Mouse (Mus musculus): Measurements from ENCODE around the gene Cyp51. TPM values are rescaled to one million over a fixed set of nuclear protein-coding genes. Genes with fewer than 3 reads are reported as not detected.

The Cyp51 gene
- total RNA-seq, 1 experiment = 70.0 TPM

DNA sequence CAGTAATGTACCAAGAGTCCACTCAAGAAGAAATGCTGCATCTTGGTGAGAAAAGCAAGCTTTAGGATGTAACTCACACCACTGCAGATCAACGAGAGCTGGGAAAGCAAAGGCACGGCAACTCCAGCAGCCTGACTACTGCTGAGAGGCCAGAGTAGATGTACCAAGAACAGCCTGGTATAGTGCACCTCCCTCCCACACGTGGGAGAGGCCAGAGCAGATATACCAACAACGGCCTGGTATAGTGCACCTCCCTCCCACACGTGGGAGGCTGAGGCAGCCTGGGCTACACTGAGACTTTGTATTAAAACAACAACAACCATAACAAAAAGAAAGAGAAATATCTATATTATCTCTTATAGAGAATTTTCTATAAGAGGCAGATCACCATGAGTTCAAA is 16.4 kb downstream of the Cyp51 start:
- no peak for DNase-seq (ENCODE audit: low read depth, low spot score)
- H3K4me1 ChIP-seq (ENCODE audit: control insufficient read depth in 2 of 2, insufficient read depth in 2 of 2, low read length in 2 of 2, poor library complexity in 1 of 2) = no peaks in the 10 kb centered on the region
- TF ChIP-seq ZC3H11A (IDR thresholded peaks at IDR 0.05; ENCODE audit: borderline replicate concordance, low read depth, low read length) (no peak), CHD2 (IDR thresholded peaks at IDR 0.05; ENCODE audit: low read depth, low read length) (no peak), MAFK (IDR thresholded peaks at IDR 0.05; ENCODE audit: insufficient read depth, low read depth, low read length) (no peak), HCFC1 (IDR thresholded peaks at IDR 0.05; ENCODE audit: borderline replicate concordance, insufficient read depth, low read length) (no peak), ZNF384 (IDR thresholded peaks at IDR 0.05; ENCODE audit: low read depth, low read length) (no peak)
- H3K4me3 ChIP-seq (ENCODE audit: insufficient read depth in 1 of 2, low read depth in 1 of 2, low read length in 2 of 2, poor library complexity in 1 of 2, severe bottlenecking in 1 of 2) = no peak overlapping the region
- no peak overlapping the region for H3K9ac ChIP-seq (ENCODE audit: insufficient read depth, low read depth, low read length, poor library complexity, severe bottlenecking)
- no peak overlapping the region for H3K27ac ChIP-seq (ENCODE audit: insufficient read depth, low read depth, low read length, poor library complexity, severe bottlenecking)
- in situ Hi-C loops (cut with MboI; ENCODE audit: low sequenced_read_pairs in 2 of 2, unreplicated experiment in 2 of 2) = no loop called here
- peaks cover 25% of the 10 kb centered on the region for H3K36me3 ChIP-seq (ENCODE audit: control insufficient read depth, insufficient read depth, low read length, poor library complexity, severe bottlenecking)
- H3K9me3 ChIP-seq (ENCODE audit: control insufficient read depth, insufficient read depth, low read depth, low read length) = no peaks in the 10 kb centered on the region

DNA sequence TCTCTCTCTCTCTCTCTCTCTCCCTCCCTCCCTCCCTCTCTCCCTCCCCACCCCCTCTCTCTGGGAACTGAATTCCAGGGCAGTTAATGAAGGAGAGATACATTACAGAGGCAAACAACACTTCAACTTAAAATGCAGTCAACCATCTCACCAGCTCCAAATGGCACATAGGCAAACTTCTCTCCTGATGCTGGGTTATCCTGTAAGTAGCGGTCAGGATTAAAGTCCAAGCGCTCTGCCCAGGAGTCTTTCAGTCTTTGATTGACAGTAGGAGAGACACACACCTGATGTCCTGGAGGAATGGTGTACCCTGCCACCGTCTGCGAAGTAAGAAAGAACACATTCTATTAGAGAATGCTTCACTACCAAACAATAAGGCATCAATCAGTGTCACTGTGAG is 18.2 kb downstream of the Cyp51 start:
- no peak for TF ChIP-seq HCFC1 (IDR thresholded peaks at IDR 0.05; ENCODE audit: borderline replicate concordance, insufficient read depth, low read length)
- no peak overlapping the region for H3K27ac ChIP-seq (ENCODE audit: insufficient read depth, low read depth, low read length, poor library complexity, severe bottlenecking)
- H3K4me3 ChIP-seq (ENCODE audit: insufficient read depth in 1 of 2, low read depth in 1 of 2, low read length in 2 of 2, poor library complexity in 1 of 2, severe bottlenecking in 1 of 2) = no peak overlapping the region
- no peak overlapping the region for H3K9ac ChIP-seq (ENCODE audit: insufficient read depth, low read depth, low read length, poor library complexity, severe bottlenecking)
- peaks cover 26% of the 10 kb centered on the region for H3K36me3 ChIP-seq (ENCODE audit: control insufficient read depth, insufficient read depth, low read length, poor library complexity, severe bottlenecking)
- no peak for DNase-seq (ENCODE audit: low read depth, low spot score)
- in situ Hi-C loops (cut with MboI; ENCODE audit: low sequenced_read_pairs in 2 of 2, unreplicated experiment in 2 of 2) = no loop called here
- no peaks in the 10 kb centered on the region for H3K9me3 ChIP-seq (ENCODE audit: control insufficient read depth, insufficient read depth, low read depth, low read length)
- H3K4me1 ChIP-seq (ENCODE audit: control insufficient read depth in 2 of 2, insufficient read depth in 2 of 2, low read length in 2 of 2, poor library complexity in 1 of 2) = no peaks in the 10 kb centered on the region

DNA sequence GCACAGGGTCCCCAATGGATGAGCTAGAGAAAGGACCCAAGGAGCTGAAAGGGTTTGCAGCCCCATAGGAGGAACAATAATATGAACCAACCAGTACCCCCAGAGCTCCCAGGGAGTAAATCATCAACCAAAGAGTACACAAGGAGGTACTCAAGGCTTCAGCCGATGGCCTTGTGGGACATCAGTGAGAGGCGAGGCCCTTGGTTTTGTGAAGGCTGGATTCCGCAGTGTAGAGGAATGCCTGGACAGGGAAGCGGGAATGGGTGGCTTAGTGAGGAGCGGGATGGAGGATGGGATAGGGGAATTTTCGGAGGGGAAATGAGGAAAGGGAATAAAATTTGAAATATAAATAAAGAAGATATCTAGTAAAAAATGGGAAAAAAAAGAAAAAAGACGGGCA is 19.6 kb downstream of the Cyp51 start:
- Histone ChIP-seq H3K36me3 (ENCODE audit: control insufficient read depth, insufficient read depth, low read length, poor library complexity, severe bottlenecking) (peaks cover 24% of the 10 kb centered on the region), H3K4me1 (ENCODE audit: control insufficient read depth in 2 of 2, insufficient read depth in 2 of 2, low read length in 2 of 2, poor library complexity in 1 of 2) (no peaks in the 10 kb centered on the region)
- in situ Hi-C loops (cut with MboI; ENCODE audit: low sequenced_read_pairs in 2 of 2, unreplicated experiment in 2 of 2) = no loop called here

DNA sequence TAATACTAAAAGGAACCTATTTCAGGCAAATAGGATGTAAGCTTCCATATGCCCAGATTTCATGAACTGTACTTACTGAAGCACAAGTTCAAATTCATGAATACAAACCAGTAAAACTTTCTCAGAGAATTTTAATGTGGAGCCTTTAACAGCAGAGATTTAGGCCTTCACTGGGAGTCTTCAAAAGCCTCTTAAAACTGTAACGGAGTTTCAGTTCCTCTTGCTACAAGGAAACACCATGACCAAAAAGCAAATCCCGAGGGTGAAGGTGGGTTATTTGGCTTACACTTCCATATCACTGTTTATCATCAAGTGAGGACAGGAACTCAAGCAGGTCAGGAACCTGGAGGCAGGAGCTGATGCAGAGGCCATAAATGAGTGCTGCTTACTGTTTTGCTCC is 23.0 kb downstream of the Cyp51 start:
- Histone ChIP-seq H3K36me3 (ENCODE audit: control insufficient read depth, insufficient read depth, low read length, poor library complexity, severe bottlenecking) (peaks cover 13% of the 10 kb centered on the region), H3K4me3 (ENCODE audit: insufficient read depth in 1 of 2, low read depth in 1 of 2, low read length in 2 of 2, poor library complexity in 1 of 2, severe bottlenecking in 1 of 2) (no peak overlapping the region), H3K27ac (ENCODE audit: insufficient read depth, low read depth, low read length, poor library complexity, severe bottlenecking) (no peak overlapping the region), H3K4me1 (ENCODE audit: control insufficient read depth in 2 of 2, insufficient read depth in 2 of 2, low read length in 2 of 2, poor library complexity in 1 of 2) (no peaks in the 10 kb centered on the region), H3K9ac (ENCODE audit: insufficient read depth, low read depth, low read length, poor library complexity, severe bottlenecking) (no peak overlapping the region), H3K9me3 (ENCODE audit: control insufficient read depth, insufficient read depth, low read depth, low read length) (no peaks in the 10 kb centered on the region)
- in situ Hi-C loops (cut with MboI; ENCODE audit: low sequenced_read_pairs in 2 of 2, unreplicated experiment in 2 of 2) = no loop called here
- DNase-seq (ENCODE audit: low read depth, low spot score) = no peak
- TF ChIP-seq CHD2 (IDR thresholded peaks at IDR 0.05; ENCODE audit: low read depth, low read length) (no peak), ZNF384 (IDR thresholded peaks at IDR 0.05; ENCODE audit: low read depth, low read length) (no peak), MAFK (IDR thresholded peaks at IDR 0.05; ENCODE audit: insufficient read depth, low read depth, low read length) (no peak), HCFC1 (IDR thresholded peaks at IDR 0.05; ENCODE audit: borderline replicate concordance, insufficient read depth, low read length) (no peak), ZC3H11A (IDR thresholded peaks at IDR 0.05; ENCODE audit: borderline replicate concordance, low read depth, low read length) (no peak)

More for the DNA sequence above, 19.6 kb downstream of the Cyp51 start:
- Histone ChIP-seq H3K27ac (ENCODE audit: insufficient read depth, low read depth, low read length, poor library complexity, severe bottlenecking) (no peak overlapping the region), H3K9ac (ENCODE audit: insufficient read depth, low read depth, low read length, poor library complexity, severe bottlenecking) (no peak overlapping the region), H3K4me3 (ENCODE audit: insufficient read depth in 1 of 2, low read depth in 1 of 2, low read length in 2 of 2, poor library complexity in 1 of 2, severe bottlenecking in 1 of 2) (no peak overlapping the region), H3K9me3 (ENCODE audit: control insufficient read depth, insufficient read depth, low read depth, low read length) (no peaks in the 10 kb centered on the region)
- TF ChIP-seq MAFK (IDR thresholded peaks at IDR 0.05; ENCODE audit: insufficient read depth, low read depth, low read length) (no peak), ZNF384 (IDR thresholded peaks at IDR 0.05; ENCODE audit: low read depth, low read length) (no peak), CHD2 (IDR thresholded peaks at IDR 0.05; ENCODE audit: low read depth, low read length) (no peak), ZC3H11A (IDR thresholded peaks at IDR 0.05; ENCODE audit: borderline replicate concordance, low read depth, low read length) (no peak), HCFC1 (IDR thresholded peaks at IDR 0.05; ENCODE audit: borderline replicate concordance, insufficient read depth, low read length) (no peak)
- no peak for DNase-seq (ENCODE audit: low read depth, low spot score)

DNA sequence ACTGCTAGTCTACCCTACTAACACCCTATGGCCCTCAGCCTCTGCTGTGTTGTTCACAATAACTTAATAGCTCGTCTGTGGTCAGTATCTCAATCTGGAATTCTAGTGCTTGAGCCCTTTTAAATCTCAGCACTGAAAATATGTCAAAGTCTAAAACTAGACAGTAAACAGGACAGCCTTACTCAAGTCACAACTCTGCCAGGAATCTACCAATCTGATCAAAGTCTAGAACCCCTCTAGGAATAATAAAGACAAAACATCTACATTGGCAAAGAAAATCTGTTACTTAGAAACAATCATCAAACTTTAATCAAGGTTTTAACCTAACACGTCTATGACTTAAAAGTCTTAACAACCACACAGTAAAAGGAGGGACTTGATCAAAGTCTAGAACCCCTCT is 23.7 kb downstream of the Cyp51 start:
- Histone ChIP-seq H3K4me1 (ENCODE audit: control insufficient read depth in 2 of 2, insufficient read depth in 2 of 2, low read length in 2 of 2, poor library complexity in 1 of 2) (no peaks in the 10 kb centered on the region), H3K9ac (ENCODE audit: insufficient read depth, low read depth, low read length, poor library complexity, severe bottlenecking) (no peak overlapping the region), H3K36me3 (ENCODE audit: control insufficient read depth, insufficient read depth, low read length, poor library complexity, severe bottlenecking) (peaks cover 10% of the 10 kb centered on the region), H3K4me3 (ENCODE audit: insufficient read depth in 1 of 2, low read depth in 1 of 2, low read length in 2 of 2, poor library complexity in 1 of 2, severe bottlenecking in 1 of 2) (no peak overlapping the region), H3K9me3 (ENCODE audit: control insufficient read depth, insufficient read depth, low read depth, low read length) (no peaks in the 10 kb centered on the region), H3K27ac (ENCODE audit: insufficient read depth, low read depth, low read length, poor library complexity, severe bottlenecking) (no peak overlapping the region)
- in situ Hi-C loops (cut with MboI; ENCODE audit: low sequenced_read_pairs in 2 of 2, unreplicated experiment in 2 of 2) = no loop called here
- no peak for DNase-seq (ENCODE audit: low read depth, low spot score)
- no peak for TF ChIP-seq CHD2 (IDR thresholded peaks at IDR 0.05; ENCODE audit: low read depth, low read length)
- TF ChIP-seq HCFC1 (IDR thresholded peaks at IDR 0.05; ENCODE audit: borderline replicate concordance, insufficient read depth, low read length) = no peak
- no peak for TF ChIP-seq MAFK (IDR thresholded peaks at IDR 0.05; ENCODE audit: insufficient read depth, low read depth, low read length)
- no peak for TF ChIP-seq ZC3H11A (IDR thresholded peaks at IDR 0.05; ENCODE audit: borderline replicate concordance, low read depth, low read length)
- no peak for TF ChIP-seq ZNF384 (IDR thresholded peaks at IDR 0.05; ENCODE audit: low read depth, low read length)

All from ES-E14 (cell line).